Mouse (Mus musculus) kidney, adult 2 months (tissue): ENCODE data around the gene Mvb12b.

Experiments used
- CTCF ChIP-seq: fragments of 200-500 bp; conservative IDR thresholded peaks from 2 replicates; pipeline ENCODE4 v1.5.1; 2011; ENCODE audit warnings: low read depth, mild to moderate bottlenecking, control low read depth, low read length, moderate library complexity, mixed read lengths; ENCODE audit not compliant: insufficient read depth, insufficient read length
- POLR2A ChIP-seq: fragments of 200-500 bp; IDR thresholded peaks from one replicate; pipeline ENCODE4 v1.6.1; 2011; ENCODE audit warnings: low read depth, low read length, control low read depth

GRCm38 (mm10) chr2:33772439-33772838 lies 115.3 kb downstream of the Mvb12b start:
- TF ChIP-seq CTCF, result no peak
- TF ChIP-seq POLR2A, result no peak
